Mouse (Mus musculus) testis, adult 2 months (tissue): ENCODE results near the gene Lancl3. TPM values are rescaled to one million over a fixed set of nuclear protein-coding genes. Genes with fewer than 3 reads are reported as not detected.

ENCODE experiments used
- H3K27ac ChIP-seq: fragments of 200-500 bp; 2 replicates; pipeline ENCODE4 v1.5.1; 2012; ENCODE audit warnings: low read depth, low read length; ENCODE audit not compliant: control insufficient read depth, insufficient read depth
- H3K27me3 ChIP-seq: fragments of 200-500 bp; 2 replicates; pipeline ENCODE4 v1.6.1; 2012; ENCODE audit warnings: mild to moderate bottlenecking, low read length, moderate library complexity; ENCODE audit not compliant: control insufficient read depth, insufficient read depth
- H3K36me3 ChIP-seq: fragments of 200-500 bp; 2 replicates; pipeline ENCODE4 v1.6.1; 2012; ENCODE audit warnings: mild to moderate bottlenecking, low read length; ENCODE audit not compliant: control insufficient read depth, insufficient read depth
- H3K4me1 ChIP-seq: fragments of 200-500 bp; 2 replicates; pipeline ENCODE4 v1.6.1; 2012; ENCODE audit warnings: low read length; ENCODE audit not compliant: control insufficient read depth, insufficient read depth
- H3K4me3 ChIP-seq: fragments of 200-500 bp; 2 replicates; pipeline ENCODE4 v1.5.1; 2012; ENCODE audit warnings: low read depth, mild to moderate bottlenecking, low read length, moderate library complexity, mixed read lengths; ENCODE audit not compliant: control insufficient read depth
- CTCF ChIP-seq: fragments of 200-500 bp; IDR thresholded peaks from 2 replicates; pipeline ENCODE4 v1.5.1; 2012; ENCODE audit warnings: low read depth, mild to moderate bottlenecking, inconsistent platforms, low read length, moderate library complexity; ENCODE audit not compliant: control insufficient read depth, insufficient read depth, insufficient replicate concordance
- POLR2A ChIP-seq: fragments of 200-500 bp; IDR thresholded peaks from 2 replicates; pipeline ENCODE4 v1.6.1; 2012; ENCODE audit warnings: low read depth, mild to moderate bottlenecking, inconsistent platforms, low read length, moderate library complexity; ENCODE audit not compliant: control insufficient read depth
- polyA plus RNA-seq: library from polyadenylated mRNA; depleted of rRNA; stranded (reverse); fragments of >200 nt; gene quantifications from 2 replicates; pipeline ENCODE4 v1.2.3, GENCODE M21; 2012

Gene Lancl3
- polyA plus RNA-seq, 1 experiment, result 0.36 TPM

GRCm38 (mm10) chrX:9216244-9216643 lies 16.5 kb downstream of the Lancl3 start:
- Histone ChIP-seq H3K27ac (no peak overlapping the region), H3K36me3 (no peaks in the 10 kb centered on the region), H3K27me3 (no peaks in the 10 kb centered on the region), H3K4me1 (no peaks in the 10 kb centered on the region), H3K4me3 (no peak overlapping the region)
- TF ChIP-seq CTCF (no peak), POLR2A (no peak)

- no peaks in the 10 kb centered on the region for H3K36me3 ChIP-seq
- H3K27me3 ChIP-seq, result no peaks in the 10 kb centered on the region
- H3K4me1 ChIP-seq, result no peaks in the 10 kb centered on the region
- no peak for TF ChIP-seq POLR2A
- no peak for TF ChIP-seq CTCF
- no peak overlapping the region for H3K4me3 ChIP-seq
- no peak overlapping the region for H3K27ac ChIP-seq
Observed at GRCm38 (mm10) chrX:9219570-9219969, 19.9 kb downstream of the Lancl3 start.

GRCm38 (mm10) chrX:9221206-9221605 lies 21.5 kb downstream of the Lancl3 start:
- no peaks in the 10 kb centered on the region for H3K36me3 ChIP-seq
- TF ChIP-seq CTCF (no peak), POLR2A (no peak)

GRCm38 (mm10) chrX:9221736-9222135 lies 22.0 kb downstream of the Lancl3 start:
- Histone ChIP-seq H3K27ac (no peak overlapping the region), H3K36me3 (no peaks in the 10 kb centered on the region), H3K4me1 (no peaks in the 10 kb centered on the region), H3K27me3 (no peaks in the 10 kb centered on the region), H3K4me3 (no peak overlapping the region)
- TF ChIP-seq CTCF, result no peak
- TF ChIP-seq POLR2A, result no peak

More at GRCm38 (mm10) chrX:9221206-9221605, 21.5 kb downstream of the Lancl3 start:
- Histone ChIP-seq H3K27me3 (no peaks in the 10 kb centered on the region), H3K4me1 (no peaks in the 10 kb centered on the region), H3K4me3 (no peak overlapping the region), H3K27ac (no peak overlapping the region)

GRCm38 (mm10) chrX:9222412-9223221 lies 22.9 kb downstream of the Lancl3 start:
- Histone ChIP-seq H3K36me3 (no peaks in the 10 kb centered on the region), H3K27ac (no peak overlapping the region), H3K4me1 (no peaks in the 10 kb centered on the region), H3K4me3 (no peak overlapping the region), H3K27me3 (no peaks in the 10 kb centered on the region)
- TF ChIP-seq POLR2A (no peak), CTCF (no peak)

- no peaks in the 10 kb centered on the region for H3K4me1 ChIP-seq
- no peaks in the 10 kb centered on the region for H3K27me3 ChIP-seq
- no peak overlapping the region for H3K27ac ChIP-seq
- H3K36me3 ChIP-seq, result no peaks in the 10 kb centered on the region
- H3K4me3 ChIP-seq, result no peak overlapping the region
- no peak for TF ChIP-seq POLR2A
- TF ChIP-seq CTCF, result no peak
Observed at GRCm38 (mm10) chrX:9227105-9227504, 27.4 kb downstream of the Lancl3 start.

- H3K4me1 ChIP-seq, result no peaks in the 10 kb centered on the region
- TF ChIP-seq CTCF (no peak), POLR2A (no peak)
- no peaks in the 10 kb centered on the region for H3K27me3 ChIP-seq
- no peaks in the 10 kb centered on the region for H3K36me3 ChIP-seq
- no peak overlapping the region for H3K4me3 ChIP-seq
- no peak overlapping the region for H3K27ac ChIP-seq
Observed at GRCm38 (mm10) chrX:9240737-9241591, 41.3 kb downstream of the Lancl3 start.
